ENCODE assay signal across 9 mouse cellular contexts in the genomic region with DNA sequence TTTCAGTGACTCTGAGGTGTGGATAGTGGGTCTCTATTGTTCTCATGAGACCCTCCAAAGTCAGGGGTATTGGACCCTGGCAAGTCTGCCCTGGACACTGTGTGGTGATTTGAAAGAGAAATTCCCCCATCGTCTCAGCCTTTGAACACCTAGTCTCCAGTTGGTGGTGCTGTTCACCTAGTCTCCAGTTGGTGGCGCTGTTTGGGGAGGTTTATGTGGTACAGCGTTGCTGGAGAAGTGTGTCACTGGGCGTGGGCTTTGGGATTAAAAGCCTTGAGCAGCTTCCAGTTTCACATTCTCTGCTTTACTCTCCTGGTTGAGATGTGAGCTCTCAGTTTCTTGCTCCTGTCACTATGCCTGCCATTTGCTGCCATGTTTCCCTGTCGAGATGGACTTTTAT. TPM values are rescaled to one million over a fixed set of nuclear protein-coding genes. Genes with fewer than 3 reads are reported as not detected.
DNase-seq lines count a peak whose midpoint lies in the region; TF ChIP-seq lines count a peak whose summit lies in the region.
"Had no signal": no experiment of that assay in that cellular context is flagged by ENCODE, and none has a peak within 500 bp of the region (broad histone marks: within the 10 kb centered on the region; RNA-seq: fewer than 3 reads in every experiment).

No protein-coding gene starts in this region.

- peak; percentile 93 for TF ChIP-seq CTCF in lung, adult 2 months (IDR thresholded peaks at IDR 0.05; ENCODE audit: insufficient read depth, low read length)

- WGBS in lung, adult 2 months: 18% methylated on average over 5 of the region's 5 CpGs

- H3K4me3 ChIP-seq in lung, adult 2 months (replicated peaks; ENCODE audit: extremely low read depth, low read depth, low read length): no peak overlapping the region
- H3K4me3 ChIP-seq: hindbrain, embryonic 15.5 days had no signal

- peaks cover 7% of the 10 kb centered on the region for H3K4me1 ChIP-seq in lung, adult 2 months (ENCODE audit: control insufficient read depth, insufficient read depth, low read length)
- H3K4me1 ChIP-seq: hindbrain, embryonic 15.5 days had no signal

- TF ChIP-seq POLR2A in lung, adult 2 months (IDR thresholded peaks at IDR 0.05; ENCODE audit: borderline replicate concordance, extremely low read depth, low read depth, low read length): no peak

- peak; percentile 45 for DNase-seq in urinary bladder, postnatal 14 days (ENCODE audit: low spot score)
- DNase-seq in urinary bladder, adult 18-20 months (ENCODE audit: low spot score in 2 of 2): no peak
- DNase-seq in adrenal gland, adult 2 months: peak; percentile 61
- DNase-seq in embryo, embryonic 10.5 days (ENCODE audit: low spot score): peak; percentile 83
- peak; percentile 80 for DNase-seq in induced T-regulatory cell, adult 2 months (ENCODE audit: low read depth)
- DNase-seq in lung, adult 2 months: peak; percentile 72
- peak; percentile 45 for DNase-seq in skeletal muscle tissue, adult 2 months (ENCODE audit: low read depth, low spot score)

RNA-seq across cellular contexts. Expression of a gene that starts 28.1 kb away (rescaled TPM):
- total RNA-seq in adrenal gland, adult 2 months (2021): 100 to 1,000 TPM; 190 to 233 TPM
- polyA plus RNA-seq in adrenal gland, adult 2 months (2012; rRNA removed): 48.0 and 79.6 TPM in 2 replicates
- polyA plus RNA-seq in lung, adult 2 months (2012; rRNA removed): 164 and 239 TPM in 2 replicates

RNA-seq across cellular contexts. Expression of a gene that starts 39.9 kb away (rescaled TPM):
- total RNA-seq in adrenal gland, adult 2 months (2021): not detected
- not detected in 2 replicates for polyA plus RNA-seq in adrenal gland, adult 2 months (2012; rRNA removed)
- polyA plus RNA-seq in lung, adult 2 months (2012; rRNA removed): not detected in 2 replicates
- polyA plus RNA-seq: hindbrain, embryonic 15.5 days; stomach, embryonic 14.5 days had no signal

RNA-seq across cellular contexts. Expression of a gene that starts 57.0 kb away (rescaled TPM):
- not detected for total RNA-seq in adrenal gland, adult 2 months (2021)
- not detected in 2 replicates for polyA plus RNA-seq in adrenal gland, adult 2 months (2012; rRNA removed)
- not detected in 2 replicates for polyA plus RNA-seq in lung, adult 2 months (2012; rRNA removed)
- polyA plus RNA-seq: hindbrain, embryonic 15.5 days; stomach, embryonic 14.5 days had no signal

Comparison
In these comparisons a context has a peak if more than half of its experiments do, and no peak if none do; other contexts are left out.
1. DNase-seq: peak in urinary bladder, postnatal 14 days (single experiment), adrenal gland, adult 2 months (single experiment), embryo, embryonic 10.5 days (single experiment), induced T-regulatory cell, adult 2 months (single experiment), lung, adult 2 months (single experiment) and skeletal muscle tissue, adult 2 months (single experiment); none in urinary bladder, adult 18-20 months (0 of 2).